Mouse (Mus musculus) ES-Bruce4 (cell line): Measurements from ENCODE around the gene Rnf130. TPM values are rescaled to one million over a fixed set of nuclear protein-coding genes. Genes with fewer than 3 reads are reported as not detected.

Experiments used
- H3K27ac ChIP-seq: 2 replicates; pipeline ENCODE4 v1.5.1; 2012; ENCODE audit warnings: low read length, inconsistent platforms; ENCODE audit not compliant: insufficient read depth
- H3K27me3 ChIP-seq: 2 replicates; pipeline ENCODE4 v1.6.1; 2012; ENCODE audit warnings: mild to moderate bottlenecking, low read length, inconsistent platforms; ENCODE audit not compliant: control insufficient read depth, poor library complexity, insufficient read depth, severe bottlenecking
- H3K36me3 ChIP-seq: 2 replicates; pipeline ENCODE4 v1.6.1; 2012; ENCODE audit warnings: inconsistent platforms, mild to moderate bottlenecking, low read length, moderate library complexity; ENCODE audit not compliant: control insufficient read depth, poor library complexity, insufficient read depth, severe bottlenecking
- H3K4me1 ChIP-seq: one replicate; pipeline ENCODE4 v1.8.1; 2011; ENCODE audit warnings: low read length; ENCODE audit not compliant: control insufficient read depth, insufficient read depth
- H3K4me3 ChIP-seq: 2 replicates; pipeline ENCODE4 v1.5.1; 2011; ENCODE audit warnings: low read depth, mild to moderate bottlenecking, low read length
- H3K9ac ChIP-seq: 2 replicates; pipeline ENCODE4 v1.6.1; 2012; ENCODE audit warnings: low read depth, mild to moderate bottlenecking, inconsistent platforms; ENCODE audit not compliant: poor library complexity, severe bottlenecking
- H3K9me3 ChIP-seq: replicated peaks from 2 replicates; pipeline ENCODE4 v1.6.1; 2012; ENCODE audit warnings: mild to moderate bottlenecking, low read length, inconsistent platforms; ENCODE audit not compliant: control insufficient read depth, poor library complexity, insufficient read depth, severe bottlenecking
- CTCF ChIP-seq: IDR thresholded peaks from one replicate; pipeline ENCODE4 v1.8.1; 2011; ENCODE audit warnings: low read depth, low read length
- EP300 ChIP-seq: IDR thresholded peaks from 2 replicates; pipeline ENCODE4 v1.6.1; 2011; ENCODE audit warnings: low read depth, low read length; ENCODE audit not compliant: insufficient read depth
- POLR2A ChIP-seq: IDR thresholded peaks from one replicate; pipeline ENCODE4 v1.8.1; 2011; ENCODE audit warnings: low read length; ENCODE audit not compliant: insufficient read depth
- polyA plus RNA-seq: library from polyadenylated mRNA; stranded (reverse); fragments of >200 nt; gene quantifications from 2 replicates; pipeline ENCODE4 v1.2.4, GENCODE M21; 2011; ENCODE audit warnings: low read depth; ENCODE audit not compliant: missing spikeins, insufficient read depth, insufficient read length

Gene Rnf130
- polyA plus RNA-seq, 1 experiment, result 21.8 TPM

- no peak overlapping the region for H3K9ac ChIP-seq
- H3K4me1 ChIP-seq, result no peaks in the 10 kb centered on the region
- H3K27me3 ChIP-seq, result no peaks in the 10 kb centered on the region
- H3K4me3 ChIP-seq, result no peak overlapping the region
- no peaks in the 10 kb centered on the region for H3K9me3 ChIP-seq
- no peaks in the 10 kb centered on the region for H3K36me3 ChIP-seq
- H3K27ac ChIP-seq, result no peak overlapping the region
- TF ChIP-seq CTCF (no peak), POLR2A (no peak), EP300 (no peak)
These were observed 32.6 kb downstream of the Rnf130 start for GRCm38 (mm10) chr11:50057713-50058112.

GRCm38 (mm10) chr11:50058277-50058676 is 33.1 kb downstream of the Rnf130 start:
- Histone ChIP-seq H3K36me3 (no peaks in the 10 kb centered on the region), H3K4me1 (no peaks in the 10 kb centered on the region), H3K27ac (no peak overlapping the region), H3K9me3 (no peaks in the 10 kb centered on the region), H3K4me3 (no peak overlapping the region), H3K9ac (no peak overlapping the region), H3K27me3 (no peaks in the 10 kb centered on the region)
- TF ChIP-seq POLR2A (no peak), CTCF (no peak), EP300 (no peak)

GRCm38 (mm10) chr11:50059045-50059444 is 33.9 kb downstream of the Rnf130 start:
- H3K4me1 ChIP-seq, result no peaks in the 10 kb centered on the region
- no peaks in the 10 kb centered on the region for H3K9me3 ChIP-seq
- no peak for TF ChIP-seq EP300
- no peak for TF ChIP-seq CTCF
- no peak for TF ChIP-seq POLR2A
- no peak overlapping the region for H3K4me3 ChIP-seq
- no peaks in the 10 kb centered on the region for H3K27me3 ChIP-seq
- no peak overlapping the region for H3K27ac ChIP-seq
- H3K36me3 ChIP-seq, result no peaks in the 10 kb centered on the region
- no peak overlapping the region for H3K9ac ChIP-seq

- no peak overlapping the region for H3K4me3 ChIP-seq
- H3K9me3 ChIP-seq, result no peaks in the 10 kb centered on the region
- no peak for TF ChIP-seq CTCF
- TF ChIP-seq EP300, result no peak
- TF ChIP-seq POLR2A, result no peak
- no peaks in the 10 kb centered on the region for H3K4me1 ChIP-seq
- no peak overlapping the region for H3K27ac ChIP-seq
- H3K27me3 ChIP-seq, result no peaks in the 10 kb centered on the region
- no peak overlapping the region for H3K9ac ChIP-seq
- H3K36me3 ChIP-seq, result no peaks in the 10 kb centered on the region
These were observed 37.0 kb downstream of the Rnf130 start for GRCm38 (mm10) chr11:50062116-50062515.

GRCm38 (mm10) chr11:50066088-50066487 is 40.9 kb downstream of the Rnf130 start:
- no peaks in the 10 kb centered on the region for H3K27me3 ChIP-seq
- H3K4me1 ChIP-seq, result no peaks in the 10 kb centered on the region
- no peak overlapping the region for H3K27ac ChIP-seq
- H3K4me3 ChIP-seq, result no peak overlapping the region
- no peak for TF ChIP-seq EP300
- H3K9me3 ChIP-seq, result no peaks in the 10 kb centered on the region
- H3K36me3 ChIP-seq, result no peaks in the 10 kb centered on the region
- no peak overlapping the region for H3K9ac ChIP-seq

GRCm38 (mm10) chr11:50073830-50074229 is 48.7 kb downstream of the Rnf130 start:
- H3K9ac ChIP-seq, result no peak overlapping the region
- no peak overlapping the region for H3K27ac ChIP-seq
- no peaks in the 10 kb centered on the region for H3K36me3 ChIP-seq
- H3K27me3 ChIP-seq, result no peaks in the 10 kb centered on the region
- no peak overlapping the region for H3K4me3 ChIP-seq
- no peak for TF ChIP-seq EP300
- no peak for TF ChIP-seq POLR2A
- no peak for TF ChIP-seq CTCF
- no peaks in the 10 kb centered on the region for H3K4me1 ChIP-seq
- no peaks in the 10 kb centered on the region for H3K9me3 ChIP-seq

GRCm38 (mm10) chr11:50076756-50077155 is 51.6 kb downstream of the Rnf130 start:
- no peaks in the 10 kb centered on the region for H3K27me3 ChIP-seq
- no peaks in the 10 kb centered on the region for H3K9me3 ChIP-seq
- no peak overlapping the region for H3K9ac ChIP-seq
- no peaks in the 10 kb centered on the region for H3K4me1 ChIP-seq
- no peaks in the 10 kb centered on the region for H3K36me3 ChIP-seq
- H3K4me3 ChIP-seq, result no peak overlapping the region
- TF ChIP-seq EP300, result no peak
- no peak for TF ChIP-seq POLR2A
- TF ChIP-seq CTCF, result no peak
- no peak overlapping the region for H3K27ac ChIP-seq
